Mouse (Mus musculus): ENCODE results near the gene Msi2.

GRCm38 (mm10) chr11:88327016-88327415 is 391.3 kb downstream of the Msi2 start:
- TF ChIP-seq CTCF (IDR thresholded peaks at IDR 0.05; ENCODE audit: low read depth) (peak; percentile 24; the same call in 1 of the 2 replicates), EP300 (IDR thresholded peaks at IDR 0.05; ENCODE audit: low read depth) (no peak)
